Mouse (Mus musculus): ENCODE measurements around the gene Prkn. TPM values are rescaled to one million over a fixed set of nuclear protein-coding genes. Genes with fewer than 3 reads are reported as not detected.

Gene Prkn
- polyA plus RNA-seq, 1 experiment, result 21.7 TPM

DNA sequence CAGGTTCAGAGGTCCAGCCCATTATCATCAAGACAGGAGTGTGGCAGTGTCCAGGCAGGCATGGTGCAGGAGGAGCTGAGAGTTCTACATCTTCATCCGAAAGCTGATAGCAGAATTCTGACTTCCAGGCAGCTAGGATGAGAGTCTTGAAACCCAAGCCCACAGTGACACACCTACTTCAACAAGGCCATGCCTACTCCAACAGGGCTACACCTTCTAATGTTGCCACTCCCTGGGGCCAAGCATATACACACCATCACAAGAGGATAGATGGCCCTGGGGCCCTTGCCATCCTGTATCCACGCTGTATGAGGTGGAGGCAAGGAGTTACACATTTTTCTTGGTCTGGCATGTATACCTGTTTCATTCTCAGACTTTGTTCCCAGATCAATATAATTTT lies 1197.4 kb downstream of the Prkn start:
- H3K4me1 ChIP-seq (ENCODE audit: control insufficient read depth, insufficient read depth, low read length), result no peaks in the 10 kb centered on the region
- no peak overlapping the region for H3K27ac ChIP-seq (ENCODE audit: insufficient read depth, low read length)
- TF ChIP-seq POLR2A (IDR thresholded peaks at IDR 0.05; ENCODE audit: extremely low read depth, insufficient read depth, low read length), result no peak
- no peak for TF ChIP-seq CTCF (IDR thresholded peaks at IDR 0.05; ENCODE audit: extremely low read depth, insufficient read depth, low read length)
- no peak overlapping the region for H3K4me3 ChIP-seq (ENCODE audit: insufficient read depth, low read length)

DNA sequence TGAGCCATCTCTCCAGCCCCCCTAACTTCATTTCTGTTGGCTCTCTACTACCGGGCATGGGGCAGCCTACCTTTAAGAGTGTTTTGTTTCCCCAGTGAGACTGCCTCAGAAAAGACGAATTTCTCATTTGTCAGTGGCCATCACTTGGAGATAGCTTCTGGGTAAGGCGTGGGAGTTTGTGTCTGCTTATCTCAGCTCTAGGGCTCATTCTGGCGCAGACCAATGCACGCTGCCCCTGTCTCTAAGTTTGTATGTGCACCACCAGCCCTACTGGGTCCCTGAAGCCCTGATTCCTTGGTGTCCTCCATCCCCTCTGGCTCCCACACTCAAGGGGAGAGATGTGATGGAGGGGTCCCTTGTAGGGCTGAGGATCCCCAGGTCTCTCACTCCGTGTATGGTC lies 1198.3 kb downstream of the Prkn start:
- H3K27ac ChIP-seq (ENCODE audit: insufficient read depth, low read length), result no peak overlapping the region
- H3K4me3 ChIP-seq (ENCODE audit: insufficient read depth, low read length), result no peak overlapping the region
- no peaks in the 10 kb centered on the region for H3K4me1 ChIP-seq (ENCODE audit: control insufficient read depth, insufficient read depth, low read length)
- TF ChIP-seq POLR2A (IDR thresholded peaks at IDR 0.05; ENCODE audit: extremely low read depth, insufficient read depth, low read length) (no peak), CTCF (IDR thresholded peaks at IDR 0.05; ENCODE audit: extremely low read depth, insufficient read depth, low read length) (no peak)

DNA sequence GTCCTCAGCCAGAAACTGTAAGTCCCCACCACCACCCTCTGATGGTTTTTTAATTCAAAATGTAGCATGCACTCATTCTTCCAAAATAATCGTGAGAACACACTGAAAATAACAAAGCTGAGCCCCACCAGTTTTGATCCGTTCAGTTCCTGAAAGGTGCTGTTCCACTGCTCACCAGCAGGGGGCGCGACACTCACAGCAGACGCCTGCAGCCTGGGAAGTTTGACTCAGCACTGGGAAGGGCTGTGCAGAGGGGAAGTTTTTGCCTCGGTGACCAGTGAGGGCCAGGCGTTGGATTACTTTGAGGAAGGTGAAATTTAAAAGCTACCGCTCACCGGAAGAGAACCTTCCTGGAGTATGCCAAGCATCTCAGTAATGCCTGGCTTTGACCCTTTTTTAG lies 1199.0 kb downstream of the Prkn start:
- TF ChIP-seq POLR2A (IDR thresholded peaks at IDR 0.05; ENCODE audit: extremely low read depth, insufficient read depth, low read length), result no peak
- TF ChIP-seq CTCF (IDR thresholded peaks at IDR 0.05; ENCODE audit: extremely low read depth, insufficient read depth, low read length), result peak; percentile 94
- no peak overlapping the region for H3K27ac ChIP-seq (ENCODE audit: insufficient read depth, low read length)

GRCm38 (mm10) chr17:12039922-12040321 lies 1199.7 kb downstream of the Prkn start:
- H3K4me3 ChIP-seq (ENCODE audit: insufficient read depth, low read length), result no peak overlapping the region
- H3K27ac ChIP-seq (ENCODE audit: insufficient read depth, low read length), result no peak overlapping the region
- no peak for TF ChIP-seq CTCF (IDR thresholded peaks at IDR 0.05; ENCODE audit: extremely low read depth, insufficient read depth, low read length)
- no peak for TF ChIP-seq POLR2A (IDR thresholded peaks at IDR 0.05; ENCODE audit: extremely low read depth, insufficient read depth, low read length)
- H3K4me1 ChIP-seq (ENCODE audit: control insufficient read depth, insufficient read depth, low read length), result no peaks in the 10 kb centered on the region

More for the DNA sequence above, 1199.0 kb downstream of the Prkn start:
- H3K4me1 ChIP-seq (ENCODE audit: control insufficient read depth, insufficient read depth, low read length), result no peaks in the 10 kb centered on the region
- H3K4me3 ChIP-seq (ENCODE audit: insufficient read depth, low read length), result no peak overlapping the region

- Histone ChIP-seq H3K27ac (ENCODE audit: insufficient read depth, low read length) (no peak overlapping the region), H3K4me1 (ENCODE audit: control insufficient read depth, insufficient read depth, low read length) (no peaks in the 10 kb centered on the region), H3K4me3 (ENCODE audit: insufficient read depth, low read length) (no peak overlapping the region)
- TF ChIP-seq CTCF (IDR thresholded peaks at IDR 0.05; ENCODE audit: extremely low read depth, insufficient read depth, low read length), result no peak
- no peak for TF ChIP-seq POLR2A (IDR thresholded peaks at IDR 0.05; ENCODE audit: extremely low read depth, insufficient read depth, low read length)
Observed at GRCm38 (mm10) chr17:12040546-12040945, 1200.4 kb downstream of the Prkn start.

DNA sequence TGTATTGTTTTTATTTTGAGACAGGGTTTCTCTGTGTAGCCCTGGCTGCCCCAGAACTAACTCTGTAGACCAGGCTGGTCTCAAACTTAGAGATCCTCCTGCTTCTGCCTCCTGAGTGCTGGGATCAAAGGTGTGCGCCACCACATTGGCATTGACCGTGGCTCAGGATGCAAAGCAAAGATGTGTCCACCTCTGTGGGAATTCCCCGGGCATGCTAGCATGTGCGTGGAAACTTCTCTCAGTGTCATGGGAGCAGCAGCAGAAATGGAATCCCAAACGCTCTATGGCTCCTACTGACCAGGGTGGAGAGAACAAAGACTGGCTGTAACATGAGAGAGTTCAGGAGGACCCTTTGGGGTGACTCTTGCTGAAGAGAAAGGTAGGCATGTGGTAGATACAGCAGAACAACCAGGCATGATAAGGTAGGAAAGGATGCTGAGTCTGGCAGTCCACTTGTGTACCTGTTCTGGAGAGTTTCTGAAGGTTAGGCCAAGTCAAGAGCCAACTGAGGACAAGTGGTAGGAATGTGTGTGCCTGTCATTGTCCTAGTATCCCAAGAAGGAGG lies 1201.0 kb downstream of the Prkn start:
- TF ChIP-seq POLR2A (IDR thresholded peaks at IDR 0.05; ENCODE audit: extremely low read depth, insufficient read depth, low read length) (no peak), CTCF (IDR thresholded peaks at IDR 0.05; ENCODE audit: extremely low read depth, insufficient read depth, low read length) (no peak)
- no peak overlapping the region for H3K27ac ChIP-seq (ENCODE audit: insufficient read depth, low read length)
- H3K4me3 ChIP-seq (ENCODE audit: insufficient read depth, low read length), result no peak overlapping the region
- no peaks in the 10 kb centered on the region for H3K4me1 ChIP-seq (ENCODE audit: control insufficient read depth, insufficient read depth, low read length)

GRCm38 (mm10) chr17:12042561-12043256 lies 1202.5 kb downstream of the Prkn start:
- Histone ChIP-seq H3K27ac (ENCODE audit: insufficient read depth, low read length) (no peak overlapping the region), H3K4me1 (ENCODE audit: control insufficient read depth, insufficient read depth, low read length) (no peaks in the 10 kb centered on the region), H3K4me3 (ENCODE audit: insufficient read depth, low read length) (no peak overlapping the region)
- TF ChIP-seq POLR2A (IDR thresholded peaks at IDR 0.05; ENCODE audit: extremely low read depth, insufficient read depth, low read length) (no peak), CTCF (IDR thresholded peaks at IDR 0.05; ENCODE audit: extremely low read depth, insufficient read depth, low read length) (no peak)

- no peak overlapping the region for H3K27ac ChIP-seq (ENCODE audit: insufficient read depth, low read length)
- TF ChIP-seq CTCF (IDR thresholded peaks at IDR 0.05; ENCODE audit: extremely low read depth, insufficient read depth, low read length) (no peak), POLR2A (IDR thresholded peaks at IDR 0.05; ENCODE audit: extremely low read depth, insufficient read depth, low read length) (no peak)
- H3K4me1 ChIP-seq (ENCODE audit: control insufficient read depth, insufficient read depth, low read length), result no peaks in the 10 kb centered on the region
- H3K4me3 ChIP-seq (ENCODE audit: insufficient read depth, low read length), result no peak overlapping the region
Observed at GRCm38 (mm10) chr17:12044222-12044621, 1204.0 kb downstream of the Prkn start.

GRCm38 (mm10) chr17:12045861-12046273 lies 1205.7 kb downstream of the Prkn start:
- H3K4me3 ChIP-seq (ENCODE audit: insufficient read depth, low read length), result no peak overlapping the region
- H3K27ac ChIP-seq (ENCODE audit: insufficient read depth, low read length), result no peak overlapping the region
- TF ChIP-seq CTCF (IDR thresholded peaks at IDR 0.05; ENCODE audit: extremely low read depth, insufficient read depth, low read length) (no peak), POLR2A (IDR thresholded peaks at IDR 0.05; ENCODE audit: extremely low read depth, insufficient read depth, low read length) (no peak)
- H3K4me1 ChIP-seq (ENCODE audit: control insufficient read depth, insufficient read depth, low read length), result no peaks in the 10 kb centered on the region

- no peak overlapping the region for H3K27ac ChIP-seq (ENCODE audit: insufficient read depth, low read length)
- no peak overlapping the region for H3K4me3 ChIP-seq (ENCODE audit: insufficient read depth, low read length)
- no peaks in the 10 kb centered on the region for H3K4me1 ChIP-seq (ENCODE audit: control insufficient read depth, insufficient read depth, low read length)
- TF ChIP-seq POLR2A (IDR thresholded peaks at IDR 0.05; ENCODE audit: extremely low read depth, insufficient read depth, low read length) (no peak), CTCF (IDR thresholded peaks at IDR 0.05; ENCODE audit: extremely low read depth, insufficient read depth, low read length) (no peak)
Observed at GRCm38 (mm10) chr17:12047032-12047431, 1206.8 kb downstream of the Prkn start.
